Mouse (Mus musculus) intestine, embryonic 16.5 days (tissue): ENCODE measurements around the gene Itpr3. TPM values are rescaled to one million over a fixed set of nuclear protein-coding genes. Genes with fewer than 3 reads are reported as not detected.

Source experiments
- ATAC-seq: fragments of 200-750 bp; cut with Nextera tagmentation; 2 replicates; pipeline ENCODE4 v1.8.0; 2017; ENCODE audit warnings: moderate TSS enrichment, moderate library complexity
- H3K27ac ChIP-seq: fragments of 300-500 bp; sonication (generic); 2 replicates; pipeline ENCODE4 v1.5.1; 2014; ENCODE audit warnings: mild to moderate bottlenecking, low read length
- H3K27me3 ChIP-seq: fragments of 300-500 bp; sonication (generic); replicated peaks from 2 replicates; pipeline ENCODE4 v1.6.1; 2014; ENCODE audit warnings: low read length, control low read depth, mixed read lengths; ENCODE audit not compliant: control insufficient read depth, insufficient read depth
- H3K36me3 ChIP-seq: fragments of 300-500 bp; sonication (generic); 2 replicates; pipeline ENCODE4 v1.6.1; 2014; ENCODE audit warnings: low read length, control low read depth; ENCODE audit not compliant: control insufficient read depth, insufficient read depth
- H3K4me1 ChIP-seq: fragments of 300-500 bp; sonication (generic); 2 replicates; pipeline ENCODE4 v1.6.1; 2014; ENCODE audit warnings: low read length, control low read depth, mixed read lengths; ENCODE audit not compliant: control insufficient read depth, insufficient read depth
- H3K4me2 ChIP-seq: fragments of 300-500 bp; sonication (generic); 2 replicates; pipeline ENCODE4 v1.6.1; 2014; ENCODE audit warnings: low read depth, low read length, control low read depth
- H3K4me3 ChIP-seq: fragments of 300-500 bp; sonication (generic); 2 replicates; pipeline ENCODE4 v1.5.1; 2014; ENCODE audit warnings: mild to moderate bottlenecking, low read length
- H3K9ac ChIP-seq: fragments of 300-500 bp; sonication (generic); 2 replicates; pipeline ENCODE4 v1.6.1; 2014; ENCODE audit warnings: low read depth, low read length
- H3K9me3 ChIP-seq: fragments of 300-500 bp; sonication (generic); 2 replicates; pipeline ENCODE4 v1.6.1; 2016; ENCODE audit warnings: low read length, control low read depth; ENCODE audit not compliant: control insufficient read depth
- WGBS: fragments of 180-500 bp; shearing (Covaris S2); extraction: QIAGEN DNeasy Blood & Tissue Kit; methylation state at CpG from one replicate; pipeline ENCODE4 v1.1.7; 2014; 5-methylcytosine and 5-hydroxymethylcytosine counted together
- polyA plus RNA-seq: library from polyadenylated mRNA; unstranded; fragments of >200 nt; fragmentation: Nextera tagmentation; extraction: Ambion mirVana; gene quantifications from 2 replicates; pipeline ENCODE4 v1.2.1, GENCODE M21; 2015

Itpr3 gene
- polyA plus RNA-seq, 1 experiment from 2014 or later: 12.1 TPM

DNA sequence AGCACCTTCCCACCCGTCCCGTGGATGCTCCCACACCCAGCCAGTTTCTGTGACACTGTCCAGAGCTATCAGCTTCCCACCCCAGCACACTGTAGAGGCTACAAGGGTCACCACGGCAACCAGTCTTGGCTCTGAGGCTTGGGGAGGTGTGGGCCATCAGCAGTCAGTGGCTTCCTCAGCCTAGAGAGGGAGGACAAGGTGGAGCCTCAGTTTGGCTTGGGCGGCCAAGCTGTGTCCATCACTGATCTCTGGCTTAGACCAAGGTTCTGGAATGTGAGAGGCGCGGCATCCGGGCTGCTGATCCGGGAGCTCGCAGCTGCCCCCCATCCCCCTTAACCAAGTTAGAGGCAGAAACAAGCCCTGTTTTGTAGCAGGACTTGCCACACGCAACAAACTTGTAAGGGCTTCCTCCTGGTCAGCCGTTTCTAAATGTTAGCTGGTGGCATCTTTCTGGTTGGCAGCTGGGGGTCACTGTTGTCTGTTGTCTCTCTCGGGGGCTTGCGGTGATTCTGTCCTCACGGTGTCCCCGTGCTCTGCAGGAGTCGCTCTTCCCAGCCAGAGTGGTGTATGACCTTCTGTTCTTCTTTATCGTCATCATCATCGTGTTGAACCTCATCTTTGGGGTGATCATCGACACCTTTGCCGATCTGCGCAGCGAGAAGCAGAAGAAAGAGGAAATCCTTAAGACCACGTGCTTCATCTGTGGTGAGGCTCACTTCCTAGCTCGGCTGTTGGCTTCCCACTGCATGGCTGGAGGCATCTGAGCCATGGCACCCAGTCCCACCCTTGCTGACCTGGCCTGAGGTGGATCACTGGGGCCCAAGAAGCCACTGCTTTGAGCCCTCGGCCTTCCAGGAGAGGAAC is 61.8 kb downstream of the Itpr3 start:
- no peaks in the 10 kb centered on the region for H3K27me3 ChIP-seq
- H3K9ac ChIP-seq: 0 out of 2 replicates have a peak overlapping the region, but pooled peaks have one; percentile 11
- H3K4me3 ChIP-seq: no peak overlapping the region
- 75% methylated on average over 25 of the region's 25 CpGs for WGBS
- no peak overlapping the region for H3K27ac ChIP-seq
- H3K4me2 ChIP-seq: no peak overlapping the region
- H3K36me3 ChIP-seq: peaks cover 27% of the 10 kb centered on the region; the same call in 1 of the 2 replicates
- ATAC-seq: no peak
- no peaks in the 10 kb centered on the region for H3K9me3 ChIP-seq
- peaks cover 31% of the 10 kb centered on the region for H3K4me1 ChIP-seq

DNA sequence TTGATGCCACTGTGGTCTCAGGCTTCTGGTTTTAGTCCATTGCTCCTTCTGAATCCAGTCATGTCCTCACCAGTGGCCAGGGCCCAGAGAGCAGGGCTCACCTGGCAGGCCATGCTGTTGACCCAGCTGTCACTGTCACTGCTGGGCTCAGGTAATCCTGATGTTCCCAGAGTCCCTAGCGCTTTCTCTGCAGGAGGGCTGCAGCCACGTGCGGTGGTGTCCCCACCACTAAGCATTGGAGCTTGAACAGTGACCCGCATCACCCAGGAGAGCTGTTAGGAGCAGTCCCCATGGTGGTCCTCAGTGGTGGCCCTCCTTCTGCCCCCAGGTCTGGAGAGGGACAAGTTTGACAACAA is 62.4 kb downstream of the Itpr3 start:
- ATAC-seq: no peak
- H3K36me3 ChIP-seq: peaks cover 29% of the 10 kb centered on the region; the same call in 1 of the 2 replicates

DNA sequence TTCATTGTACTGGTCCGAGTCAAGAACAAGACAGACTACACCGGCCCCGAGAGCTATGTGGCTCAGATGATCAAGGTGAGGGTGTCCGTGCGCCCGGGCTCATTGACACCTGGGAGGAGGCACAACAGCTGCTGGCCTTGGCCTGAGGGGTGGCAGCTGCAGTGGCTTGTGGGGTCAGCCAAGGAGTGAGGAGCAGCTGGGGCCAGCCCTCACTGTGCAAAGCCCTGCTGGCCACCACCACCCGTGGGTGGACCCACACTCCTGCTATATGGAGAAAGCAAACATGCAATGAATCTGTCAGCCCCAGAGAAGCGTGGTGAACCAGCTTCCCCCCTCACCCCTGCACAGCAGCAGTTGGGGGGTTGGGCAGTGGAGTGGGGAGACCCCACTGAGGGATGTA is 62.9 kb downstream of the Itpr3 start:
- Histone ChIP-seq H3K36me3 (peaks cover 29% of the 10 kb centered on the region), H3K4me1 (peaks cover 32% of the 10 kb centered on the region), H3K9ac (no peak overlapping the region), H3K4me2 (no peak overlapping the region), H3K27me3 (no peaks in the 10 kb centered on the region), H3K27ac (0 out of 2 replicates have a peak overlapping the region, but pooled peaks have one; percentile 35), H3K4me3 (no peak overlapping the region), H3K9me3 (no peaks in the 10 kb centered on the region)
- no peak for ATAC-seq
- 67% methylated on average over 8 of the region's 8 CpGs for WGBS

More for the DNA sequence above, 62.4 kb downstream of the Itpr3 start:
- Histone ChIP-seq H3K9ac (no peak overlapping the region), H3K27me3 (no peaks in the 10 kb centered on the region), H3K4me3 (no peak overlapping the region), H3K4me1 (peaks cover 32% of the 10 kb centered on the region), H3K9me3 (no peaks in the 10 kb centered on the region), H3K4me2 (no peak overlapping the region), H3K27ac (no peak overlapping the region)
- WGBS: 83% methylated on average over 4 of the region's 4 CpGs

DNA sequence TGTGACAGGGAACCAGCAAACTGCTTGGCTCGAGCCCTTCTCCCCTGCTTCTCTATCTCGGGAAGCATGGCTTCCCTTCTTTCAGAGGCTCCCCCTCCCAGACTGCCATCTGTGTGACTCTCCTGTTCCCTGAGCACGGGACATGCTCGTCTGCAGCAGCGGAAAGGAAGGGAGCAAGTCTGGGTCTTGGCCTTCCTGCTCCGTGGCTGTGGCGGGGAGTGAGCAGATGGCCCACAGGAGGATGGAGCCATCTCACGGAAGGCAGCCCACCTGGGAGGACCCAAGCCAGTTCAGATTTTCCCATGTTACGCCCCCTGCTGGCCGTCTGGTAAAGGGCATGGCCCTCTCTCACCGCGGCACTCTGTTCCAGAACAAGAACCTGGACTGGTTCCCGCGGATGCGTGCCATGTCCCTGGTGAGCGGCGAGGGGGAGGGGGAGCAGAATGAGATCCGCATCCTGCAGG is 63.5 kb downstream of the Itpr3 start:
- Histone ChIP-seq H3K9me3 (no peaks in the 10 kb centered on the region), H3K27ac (peak overlapping the region; percentile 35; the same call in 1 of the 2 replicates), H3K4me2 (no peak overlapping the region), H3K36me3 (peaks cover 26% of the 10 kb centered on the region), H3K4me1 (peaks cover 32% of the 10 kb centered on the region), H3K9ac (0 out of 2 replicates have a peak overlapping the region, but pooled peaks have one; percentile 37), H3K27me3 (no peaks in the 10 kb centered on the region), H3K4me3 (no peak overlapping the region)
- ATAC-seq: no peak
- 18% methylated on average over 18 of the region's 18 CpGs for WGBS

DNA sequence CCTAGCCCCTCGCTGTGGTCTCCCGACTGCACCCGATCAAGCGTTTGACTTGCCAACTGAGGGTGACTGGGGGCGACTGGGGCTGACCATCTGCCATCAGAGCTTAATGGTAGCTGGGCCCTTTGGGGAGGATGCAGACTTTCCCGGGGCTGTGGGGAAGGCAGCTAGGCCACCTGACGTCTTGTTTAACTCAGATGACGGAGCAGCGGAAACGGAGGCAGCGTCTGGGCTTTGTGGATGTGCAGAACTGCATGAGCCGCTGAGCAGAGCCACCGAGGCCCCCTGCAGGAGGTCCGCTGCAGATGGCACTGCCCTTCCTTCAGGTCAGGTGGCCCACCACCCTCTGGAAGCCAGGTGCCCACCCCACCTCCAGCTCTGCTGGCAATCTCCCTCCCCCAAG is 64.2 kb downstream of the Itpr3 start:
- H3K27ac ChIP-seq: peak overlapping the region; percentile 31
- no peak overlapping the region for H3K4me2 ChIP-seq
- no peak for ATAC-seq
- H3K27me3 ChIP-seq: no peaks in the 10 kb centered on the region
- H3K4me3 ChIP-seq: no peak overlapping the region
- 53% methylated on average over 14 of the region's 14 CpGs for whole genome bisulfite sequencing
- no peaks in the 10 kb centered on the region for H3K9me3 ChIP-seq
- peaks cover 19% of the 10 kb centered on the region for H3K36me3 ChIP-seq
- H3K4me1 ChIP-seq: peaks cover 37% of the 10 kb centered on the region
- peak overlapping the region; percentile 37; the same call in 1 of the 2 replicates for H3K9ac ChIP-seq

DNA sequence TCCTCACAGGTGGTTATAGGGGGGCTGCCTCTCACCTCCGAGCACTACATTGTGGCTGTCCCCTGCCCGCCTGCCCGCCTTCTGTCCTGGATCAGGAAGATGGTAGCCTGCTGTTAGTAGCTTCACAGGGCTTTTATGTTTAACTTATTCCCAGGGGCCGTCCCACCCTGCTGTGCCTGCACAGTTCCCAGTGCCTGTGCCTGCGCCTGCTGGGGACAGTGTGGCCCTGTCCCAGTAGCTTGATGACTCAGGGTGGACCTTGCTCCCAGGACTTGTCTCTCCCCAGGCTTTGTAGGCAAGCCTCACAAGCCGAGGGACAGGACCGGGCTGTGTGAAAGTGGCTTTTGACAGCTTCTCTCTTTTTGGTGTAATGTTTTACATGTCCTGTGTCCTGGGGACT is 64.7 kb downstream of the Itpr3 start:
- Histone ChIP-seq H3K9me3 (no peaks in the 10 kb centered on the region), H3K36me3 (peaks cover 14% of the 10 kb centered on the region), H3K4me1 (peaks cover 42% of the 10 kb centered on the region), H3K9ac (peak overlapping the region; percentile 37; the same call in 1 of the 2 replicates), H3K4me3 (no peak overlapping the region), H3K27ac (peak overlapping the region; percentile 48), H3K27me3 (no peaks in the 10 kb centered on the region), H3K4me2 (no peak overlapping the region)
- ATAC-seq: peak; percentile 87
- 66% methylated on average over 7 of the region's 7 CpGs for WGBS

DNA sequence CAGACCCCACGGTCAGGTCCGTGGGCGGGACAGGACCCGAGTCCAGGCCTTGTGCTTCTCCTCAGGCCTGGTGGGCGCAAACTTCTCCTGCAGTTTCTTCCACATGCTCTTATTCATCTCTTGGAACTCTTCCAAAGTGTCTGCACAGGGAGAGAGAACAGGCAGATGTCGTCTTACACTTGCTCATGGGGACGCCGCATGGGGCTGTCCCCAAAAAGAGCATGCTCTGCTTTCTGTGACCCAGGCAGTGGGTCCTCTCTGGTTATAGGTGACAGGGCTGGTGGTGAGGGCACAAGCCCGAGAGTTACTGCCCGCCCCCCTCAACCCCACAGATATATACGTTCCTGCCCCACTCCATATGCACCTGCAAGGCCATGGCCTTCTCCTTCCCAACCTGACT is 65.6 kb downstream of the Itpr3 start:
- Histone ChIP-seq H3K36me3 (peaks cover 10% of the 10 kb centered on the region), H3K27ac (no peak overlapping the region), H3K4me3 (no peak overlapping the region), H3K27me3 (no peaks in the 10 kb centered on the region), H3K4me2 (no peak overlapping the region), H3K9ac (no peak overlapping the region), H3K9me3 (no peaks in the 10 kb centered on the region), H3K4me1 (peaks cover 45% of the 10 kb centered on the region)
- no peak for ATAC-seq
- 68% methylated on average over 11 of the region's 11 CpGs for WGBS

DNA sequence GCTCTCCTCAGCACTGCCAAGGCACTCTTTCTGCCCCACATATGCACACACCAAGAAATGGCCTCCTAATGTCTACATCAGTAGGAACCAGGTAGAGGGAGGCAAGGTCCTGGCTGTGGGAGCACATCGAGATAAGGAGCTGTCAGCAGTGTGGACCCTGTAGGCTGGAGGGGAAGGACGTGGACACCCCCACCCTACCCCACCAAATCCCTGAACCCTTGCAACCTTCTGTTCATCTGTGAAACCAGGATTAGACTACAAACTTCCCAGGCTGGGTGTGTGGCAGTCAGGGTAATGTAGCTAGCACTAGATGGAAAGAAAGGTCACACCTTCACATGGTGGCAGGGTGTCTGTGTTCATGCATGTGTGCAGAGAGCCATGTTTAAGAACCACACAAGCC is 66.0 kb downstream of the Itpr3 start:
- no peak overlapping the region for H3K9ac ChIP-seq
- no peaks in the 10 kb centered on the region for H3K9me3 ChIP-seq
- H3K27me3 ChIP-seq: no peaks in the 10 kb centered on the region
- no peak for ATAC-seq
- WGBS: 92% methylated on average over 2 of the region's 2 CpGs
- H3K4me1 ChIP-seq: peaks cover 46% of the 10 kb centered on the region
- H3K4me3 ChIP-seq: no peak overlapping the region
- no peak overlapping the region for H3K4me2 ChIP-seq
- no peak overlapping the region for H3K27ac ChIP-seq
- peaks cover 10% of the 10 kb centered on the region for H3K36me3 ChIP-seq

DNA sequence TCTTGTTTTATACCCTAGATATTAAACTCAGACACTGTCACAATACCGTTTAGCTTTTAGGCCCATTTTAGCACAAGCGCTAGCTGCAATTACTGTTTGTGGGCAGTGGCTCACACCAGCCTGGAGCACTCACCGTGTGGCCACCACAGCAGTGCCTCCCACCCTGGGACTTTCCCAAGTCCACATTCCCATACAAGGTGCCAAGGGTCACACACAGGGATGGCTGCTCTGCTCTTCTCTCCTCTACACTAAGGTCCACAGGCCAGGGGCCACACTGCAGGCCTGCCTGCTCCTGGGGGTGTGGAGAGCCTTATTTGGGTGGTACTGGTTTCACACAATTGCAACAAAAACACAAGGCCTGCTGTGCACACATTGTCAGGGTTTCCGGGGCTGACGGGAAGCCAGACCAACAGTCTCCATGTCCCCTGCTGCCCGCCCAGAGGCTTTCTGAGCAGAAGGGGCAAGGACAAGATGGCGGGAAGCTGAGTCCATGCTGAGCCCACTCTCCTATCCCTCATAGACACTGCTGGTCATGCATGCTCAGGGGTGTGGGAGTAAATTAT is 66.8 kb downstream of the Itpr3 start:
- ATAC-seq: no peak
- Histone ChIP-seq H3K27me3 (no peaks in the 10 kb centered on the region), H3K9me3 (no peaks in the 10 kb centered on the region), H3K9ac (no peak overlapping the region), H3K36me3 (peaks cover 10% of the 10 kb centered on the region), H3K4me3 (no peak overlapping the region), H3K4me1 (peaks cover 50% of the 10 kb centered on the region), H3K27ac (peak overlapping the region; percentile 23; the same call in 1 of the 2 replicates), H3K4me2 (no peak overlapping the region)
- WGBS: 86% methylated on average over 7 of the region's 7 CpGs
